Mouse (Mus musculus) lung, embryonic 15.5 days (tissue): Measurements from ENCODE around the gene Zfp146. TPM values are rescaled to one million over a fixed set of nuclear protein-coding genes. Genes with fewer than 3 reads are reported as not detected.

ENCODE experiments used
- ATAC-seq: fragments of 200-750 bp; cut with Nextera tagmentation; 2 replicates; pipeline ENCODE4 v1.8.0; 2017; ENCODE audit warnings: moderate number of reproducible peaks, borderline replicate concordance; ENCODE audit not compliant: low FRiP score, low TSS enrichment; ENCODE audit errors: extremely low read depth
- H3K27ac ChIP-seq: fragments of 300-500 bp; sonication (generic); 2 replicates; pipeline ENCODE4 v1.5.1; 2015; ENCODE audit warnings: moderate library complexity, mild to moderate bottlenecking, inconsistent platforms
- H3K27me3 ChIP-seq: fragments of 300-500 bp; sonication (generic); 2 replicates; pipeline ENCODE4 v1.6.1; 2015; ENCODE audit warnings: inconsistent platforms
- H3K36me3 ChIP-seq: fragments of 300-500 bp; sonication (generic); 2 replicates; pipeline ENCODE4 v1.6.1; 2015; ENCODE audit warnings: inconsistent platforms
- H3K4me1 ChIP-seq: fragments of 300-500 bp; sonication (generic); 2 replicates; pipeline ENCODE4 v1.6.1; 2015; ENCODE audit warnings: inconsistent platforms
- H3K4me2 ChIP-seq: fragments of 300-500 bp; sonication (generic); 2 replicates; pipeline ENCODE4 v1.6.1; 2015; ENCODE audit warnings: inconsistent platforms, mild to moderate bottlenecking, moderate library complexity
- H3K4me3 ChIP-seq: fragments of 300-500 bp; sonication (generic); 2 replicates; pipeline ENCODE4 v1.5.1; 2015; ENCODE audit warnings: mild to moderate bottlenecking, inconsistent platforms
- H3K9ac ChIP-seq: fragments of 300-500 bp; sonication (generic); 2 replicates; pipeline ENCODE4 v1.6.1; 2015; ENCODE audit warnings: inconsistent platforms
- H3K9me3 ChIP-seq: fragments of 300-500 bp; sonication (generic); 2 replicates; pipeline ENCODE4 v1.6.1; 2016; ENCODE audit warnings: inconsistent platforms
- WGBS: fragments of 180-500 bp; shearing (Covaris S2); methylation state at CpG from one replicate; pipeline ENCODE4 v1.1.7; 2015; 5-methylcytosine and 5-hydroxymethylcytosine counted together
- polyA plus RNA-seq: library from polyadenylated mRNA; unstranded; fragments of >200 nt; fragmentation: Nextera tagmentation; extraction: Ambion mirVana; gene quantifications from 2 replicates; pipeline ENCODE4 v1.2.1, GENCODE M21; 2015

Zfp146 gene
- polyA plus RNA-seq, 1 experiment from 2014 or later: 18.4 TPM

- no peak for ATAC-seq
- H3K27ac ChIP-seq: no peak overlapping the region
- H3K27me3 ChIP-seq: no peaks in the 10 kb centered on the region
- H3K36me3 ChIP-seq: no peaks in the 10 kb centered on the region
- no peak overlapping the region for H3K4me3 ChIP-seq
- H3K9me3 ChIP-seq: no peaks in the 10 kb centered on the region
- WGBS: 91% methylated on average over 5 of the region's 5 CpGs
- no peak overlapping the region for H3K9ac ChIP-seq
- H3K4me1 ChIP-seq: no peaks in the 10 kb centered on the region
- no peak overlapping the region for H3K4me2 ChIP-seq
Observed at GRCm38 (mm10) chr7:30116076-30116475, 53.5 kb downstream of the Zfp146 start.

Other genes with a start within 250 kb of the Zfp146 start
- gene Zfp74, start 215.7 kb downstream of the Zfp146 start, polyA plus RNA-seq: 11.0 and 14.2 TPM in 2 replicates
- 14.9 and 15.4 TPM in 2 replicates for gene Zfp568, start 185.8 kb downstream of the Zfp146 start, polyA plus RNA-seq
- 3.2 and 3.5 TPM in 2 replicates for gene Zfp14, start 118.4 kb downstream of the Zfp146 start, polyA plus RNA-seq
- 5.3 and 7.6 TPM in 2 replicates for gene Zfp82, start 96.8 kb downstream of the Zfp146 start, polyA plus RNA-seq
- 0.81 and 1.1 TPM in 2 replicates for gene Gm26920, start 79.3 kb downstream of the Zfp146 start, polyA plus RNA-seq
- gene Zfp566, start 79.2 kb downstream of the Zfp146 start, polyA plus RNA-seq: 8.1 and 8.3 TPM in 2 replicates
- 107 and 113 TPM in 2 replicates for gene Zfp260, start 75.0 kb downstream of the Zfp146 start, polyA plus RNA-seq
- 12.5 and 13.5 TPM in 2 replicates for gene Zfp382, start 47.8 kb downstream of the Zfp146 start, polyA plus RNA-seq
- 17.7 and 18.9 TPM in 2 replicates for gene Cox7a1, start 14.4 kb upstream of the Zfp146 start, polyA plus RNA-seq
- gene Capns1, start 29.1 kb upstream of the Zfp146 start, polyA plus RNA-seq: 97.0 and 104 TPM in 2 replicates
- gene Polr2i, start 62.2 kb upstream of the Zfp146 start, polyA plus RNA-seq: 148 and 156 TPM in 2 replicates
- gene Tbcb, start 62.5 kb upstream of the Zfp146 start, polyA plus RNA-seq: 168 and 180 TPM in 2 replicates
- gene Ovol3, start 66.0 kb upstream of the Zfp146 start, polyA plus RNA-seq: not detected in 2 replicates
- gene Thap8, start 110.3 kb upstream of the Zfp146 start, polyA plus RNA-seq: 0.50 and 0.64 TPM in 2 replicates
- 10.7 and 11.5 TPM in 2 replicates for gene Wdr62, start 110.7 kb upstream of the Zfp146 start, polyA plus RNA-seq
- 18.6 and 18.8 TPM in 2 replicates for gene Clip3, start 122.0 kb upstream of the Zfp146 start, polyA plus RNA-seq
- 76.6 and 78.7 TPM in 2 replicates for gene Alkbh6, start 139.0 kb upstream of the Zfp146 start, polyA plus RNA-seq
- gene Syne4, start 145.1 kb upstream of the Zfp146 start, polyA plus RNA-seq: 25.1 and 29.5 TPM in 2 replicates
- 1.9 TPM in 1 of 2 replicates, not detected in the other for gene E130208F15Rik, start 152.0 kb upstream of the Zfp146 start, polyA plus RNA-seq
- gene Sdhaf1, start 154.1 kb upstream of the Zfp146 start, polyA plus RNA-seq: 18.2 and 19.5 TPM in 2 replicates
- gene Lrfn3, start 193.0 kb upstream of the Zfp146 start, polyA plus RNA-seq: 4.2 TPM in 2 replicates
- gene Tyrobp, start 244.0 kb upstream of the Zfp146 start, polyA plus RNA-seq: 50.8 and 56.1 TPM in 2 replicates